Comparison of ENCODE assay signal across 10 mouse cellular contexts in the genomic region with DNA sequence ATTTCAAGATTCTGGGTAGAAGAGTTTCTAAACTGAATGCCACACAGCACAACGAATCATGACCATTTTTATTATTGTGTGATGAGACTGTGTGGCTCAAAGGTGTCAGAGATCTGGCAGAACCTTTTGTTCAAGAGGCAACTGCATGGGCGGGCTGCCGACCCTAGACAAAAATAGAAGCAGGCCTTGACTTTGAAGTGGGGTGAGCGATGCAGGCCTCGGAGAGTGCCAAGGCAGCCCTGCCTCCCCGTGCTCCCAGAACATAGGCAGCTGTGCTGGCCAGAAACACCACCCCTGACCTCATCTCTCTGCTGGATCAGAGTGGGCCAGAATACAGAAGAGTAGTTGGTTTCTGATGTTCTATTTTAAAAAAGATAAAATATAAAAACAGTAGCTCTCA. TPM values are rescaled to one million over a fixed set of nuclear protein-coding genes. Genes with fewer than 3 reads are reported as not detected.
DNase-seq lines count a peak whose midpoint lies in the region; ATAC-seq and TF ChIP-seq lines count a peak whose summit lies in the region.
"Had no signal": no experiment of that assay in that cellular context is flagged by ENCODE, and none has a peak within 500 bp of the region (broad histone marks: within the 10 kb centered on the region; RNA-seq: fewer than 3 reads in every experiment).

No protein-coding gene starts in this region.

- H3K27ac ChIP-seq in heart, embryonic 15.5 days: peak overlapping the region; percentile 87

- ATAC-seq in heart, embryonic 15.5 days (replicated peaks; ENCODE audit: insufficient number of reproducible peaks, insufficient read depth, low FRiP score, low read depth): peak; percentile 83
- ATAC-seq: Patski had no signal

- no peak overlapping the region for H3K4me3 ChIP-seq in heart, embryonic 15.5 days
- H3K4me3 ChIP-seq: erythroblast, embryonic 14.5 days had no signal

- peak; percentile 8 for DNase-seq in left cerebral cortex, postnatal 4 days
- DNase-seq in left cerebral cortex, postnatal 36 days (ENCODE audit: low spot score in 2 of 2): no peak
- peak; percentile 16 for DNase-seq in brain, embryonic 14.5 days (ENCODE audit: low read depth)
- DNase-seq in lung, postnatal 4 days: peak; percentile 62 to 88
- no peak for DNase-seq in urinary bladder, adult 2 months (ENCODE audit: low spot score)
- DNase-seq in layer of hippocampus, adult 9-11 months: no peak
- DNase-seq in frontal cortex, postnatal 10 days (ENCODE audit: low spot score in 2 of 2): no peak

- no peaks in the 10 kb centered on the region for H3K36me3 ChIP-seq in heart, embryonic 15.5 days

- peak overlapping the region; percentile 28 for H3K4me2 ChIP-seq in heart, embryonic 15.5 days

- no peaks in the 10 kb centered on the region for H3K27me3 ChIP-seq in heart, embryonic 15.5 days
- H3K27me3 ChIP-seq: Patski had no signal

- no peak for TF ChIP-seq POLR2A in brain, embryonic 14.5 days (IDR thresholded peaks at IDR 0.05; ENCODE audit: borderline replicate concordance, extremely low read depth, insufficient read depth, insufficient read length, poor library complexity, severe bottlenecking)

- peaks cover 19% of the 10 kb centered on the region for H3K4me1 ChIP-seq in heart, embryonic 15.5 days (replicated peaks)

- intact Hi-C loops in left cerebral cortex, postnatal 4 days (cut with DNase I): no loop called here
- intact Hi-C loops in left cerebral cortex, postnatal 36 days (cut with DNase I): no loop called here

- WGBS in heart, embryonic 15.5 days: 9% methylated on average over 6 of the region's 6 CpGs

- no peaks in the 10 kb centered on the region for H3K9me3 ChIP-seq in heart, embryonic 15.5 days (replicated peaks)

- TF ChIP-seq CTCF in brain, embryonic 14.5 days (IDR thresholded peaks at IDR 0.05; ENCODE audit: borderline replicate concordance, extremely low read depth, insufficient read depth, insufficient read length): no peak

- H3K9ac ChIP-seq in heart, embryonic 15.5 days: no peak overlapping the region

RNA-seq across cellular contexts. Expression of a gene that starts 57.6 kb away (rescaled TPM):
- total RNA-seq in left cerebral cortex, postnatal 4 days (2021): not detected
- under 1 TPM; 0.27 to 0.68 TPM for total RNA-seq in left cerebral cortex, postnatal 36 days (2021)
- polyA plus RNA-seq in brain, embryonic 14.5 days (2012; rRNA removed): 0.16 and 0.25 TPM in 2 replicates
- polyA plus RNA-seq in heart, embryonic 15.5 days (2015; fragmentation: Nextera tagmentation; extraction: Ambion mirVana): 178 and 261 TPM in 2 replicates
- polyA plus RNA-seq in urinary bladder, adult 2 months (2012; rRNA removed): 0.09 and 0.10 TPM in 2 replicates
- polyA plus RNA-seq: erythroblast, embryonic 14.5 days had no signal

Comparison
In these comparisons a context has a peak if more than half of its experiments do, and no peak if none do; other contexts are left out.
1. DNase-seq: peak in left cerebral cortex, postnatal 4 days (single experiment), brain, embryonic 14.5 days (single experiment) and lung, postnatal 4 days (2 of 2); none in left cerebral cortex, postnatal 36 days (0 of 2), urinary bladder, adult 2 months (single experiment), layer of hippocampus, adult 9-11 months (single experiment) and frontal cortex, postnatal 10 days (0 of 2).
2. RNA of a gene that starts 57.6 kb away (polyA plus RNA-seq): 178 to 261 TPM in heart, embryonic 15.5 days; 0.16 to 0.25 TPM in brain, embryonic 14.5 days and 0.09 to 0.10 TPM in urinary bladder, adult 2 months; every median in the first group is over 100 times any median in the second.